Mouse (Mus musculus) C2C12 (cell line): Measurements from ENCODE around the gene Crip2. TPM values are rescaled to one million over a fixed set of nuclear protein-coding genes. Genes with fewer than 3 reads are reported as not detected.

Experiments
- H3K27me3 ChIP-seq: one replicate; pipeline ENCODE4 v1.6.1; 2011; ENCODE audit not compliant: control insufficient read depth, insufficient read depth, insufficient read length
- H3K36me3 ChIP-seq: one replicate; pipeline ENCODE4 v1.6.1; 2011; ENCODE audit not compliant: control insufficient read depth, insufficient read depth
- H3K4me3 ChIP-seq: one replicate; pipeline ENCODE4 v1.5.1; 2011; ENCODE audit warnings: mild to moderate bottlenecking, control low read depth; ENCODE audit not compliant: poor library complexity, insufficient read depth, severe bottlenecking
- H3K79me2 ChIP-seq: one replicate; pipeline ENCODE4 v1.6.1; 2011; ENCODE audit not compliant: control insufficient read depth, insufficient read depth
- H3K79me3 ChIP-seq: one replicate; pipeline ENCODE4 v1.6.1; 2011; ENCODE audit warnings: low read depth, control low read depth
- H3ac ChIP-seq: one replicate; pipeline ENCODE3; 2011; ENCODE audit warnings: low read depth; ENCODE audit not compliant: control insufficient read depth, insufficient read length
- CEBPB ChIP-seq: IDR thresholded peaks from one replicate; pipeline ENCODE4 v1.6.1; 2011; ENCODE audit warnings: low read depth, mild to moderate bottlenecking, control low read depth, moderate library complexity
- CTCF ChIP-seq: IDR thresholded peaks from one replicate; pipeline ENCODE4 v1.5.1; 2011; ENCODE audit not compliant: control insufficient read depth, insufficient read depth, insufficient read length
- FOSL1 ChIP-seq: IDR thresholded peaks from one replicate; pipeline ENCODE4 v1.8.0; 2011; ENCODE audit warnings: mild to moderate bottlenecking, low read length; ENCODE audit not compliant: poor library complexity, insufficient read depth, severe bottlenecking
- MAX ChIP-seq: IDR thresholded peaks from one replicate; pipeline ENCODE4 v1.6.1; 2011; ENCODE audit warnings: mild to moderate bottlenecking, control low read depth
- MYOD1 ChIP-seq: IDR thresholded peaks from one replicate; pipeline ENCODE4 v1.6.1; 2011; ENCODE audit warnings: low read depth; ENCODE audit not compliant: control insufficient read depth, insufficient read length
- MYOG ChIP-seq: IDR thresholded peaks from one replicate; pipeline ENCODE4 v1.6.1; 2011; ENCODE audit not compliant: control insufficient read depth, insufficient read length; ENCODE audit errors: extremely low read depth
- USF1 ChIP-seq: IDR thresholded peaks from one replicate; pipeline ENCODE4 v1.6.1; 2011; ENCODE audit warnings: low read depth, mild to moderate bottlenecking, control low read depth, moderate library complexity
- polyA plus RNA-seq: library from polyadenylated mRNA; unstranded; fragments of >200 nt; fragmentation: generic; extraction: Trizol; gene quantifications from one replicate; pipeline ENCODE4 v1.2.1, GENCODE M21; 2012; ENCODE audit warnings: missing spikeins

The Crip2 gene
- polyA plus RNA-seq, 1 experiment: 775 TPM

DNA sequence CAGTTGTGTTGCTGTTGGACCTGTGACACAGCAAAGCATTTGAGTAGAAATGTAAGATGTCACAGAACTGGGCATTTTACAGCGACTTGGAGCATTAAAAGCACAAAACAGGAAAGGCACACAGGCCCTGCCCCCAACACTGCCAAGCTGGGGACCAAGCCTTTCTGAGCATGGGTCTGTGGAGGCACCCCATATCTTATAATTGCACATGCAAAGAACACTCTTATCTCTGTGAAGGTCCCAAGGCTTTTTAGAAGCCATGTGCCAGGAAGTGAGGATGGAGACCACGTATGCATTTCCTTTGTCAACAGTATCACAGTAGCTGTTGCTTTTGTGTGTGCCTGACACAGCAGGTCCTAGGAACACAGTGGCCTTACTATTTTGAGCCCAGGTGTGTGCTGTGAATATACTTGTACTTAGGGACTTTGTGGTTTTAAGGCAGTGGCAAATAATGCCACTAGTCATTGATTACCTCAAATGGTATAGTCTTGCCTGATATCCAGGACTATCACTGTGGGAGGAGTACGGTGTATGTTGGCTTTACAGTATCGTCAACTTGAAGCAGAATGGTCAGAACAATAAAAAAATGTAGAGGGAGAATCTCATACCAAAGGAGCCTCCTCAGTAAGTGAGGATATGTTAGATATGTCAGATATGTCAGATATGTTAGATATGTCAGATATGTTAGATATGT is 32.5 kb upstream of the Crip2 start:
- Histone ChIP-seq H3K4me3 (no peak overlapping the region), H3K79me2 (peaks cover 87% of the 10 kb centered on the region), H3K27me3 (no peaks in the 10 kb centered on the region), H3ac (no peak overlapping the region), H3K79me3 (peaks cover 78% of the 10 kb centered on the region), H3K36me3 (peaks cover 28% of the 10 kb centered on the region)
- TF ChIP-seq MYOG (no peak), CTCF (no peak), MYOD1 (no peak), CEBPB (no peak), FOSL1 (no peak), MAX (no peak), USF1 (no peak)

GRCm38 (mm10) chr12:113108528-113109283 is 31.3 kb upstream of the Crip2 start:
- TF ChIP-seq USF1 (no peak), MAX (no peak), MYOD1 (no peak), CTCF (no peak)
- H3K79me2 ChIP-seq: peaks cover 87% of the 10 kb centered on the region
- no peak overlapping the region for H3ac ChIP-seq
- H3K27me3 ChIP-seq: no peaks in the 10 kb centered on the region
- H3K36me3 ChIP-seq: peaks cover 40% of the 10 kb centered on the region
- H3K79me3 ChIP-seq: peaks cover 68% of the 10 kb centered on the region
- H3K4me3 ChIP-seq: no peak overlapping the region

- Histone ChIP-seq H3K79me3 (peaks cover 60% of the 10 kb centered on the region), H3K36me3 (peaks cover 50% of the 10 kb centered on the region), H3K27me3 (no peaks in the 10 kb centered on the region), H3ac (no peak overlapping the region), H3K4me3 (no peak overlapping the region), H3K79me2 (peaks cover 77% of the 10 kb centered on the region)
- TF ChIP-seq USF1 (no peak), FOSL1 (no peak), CEBPB (no peak), MAX (no peak), CTCF (no peak)
Observed at GRCm38 (mm10) chr12:113109801-113110200, 30.2 kb upstream of the Crip2 start.

DNA sequence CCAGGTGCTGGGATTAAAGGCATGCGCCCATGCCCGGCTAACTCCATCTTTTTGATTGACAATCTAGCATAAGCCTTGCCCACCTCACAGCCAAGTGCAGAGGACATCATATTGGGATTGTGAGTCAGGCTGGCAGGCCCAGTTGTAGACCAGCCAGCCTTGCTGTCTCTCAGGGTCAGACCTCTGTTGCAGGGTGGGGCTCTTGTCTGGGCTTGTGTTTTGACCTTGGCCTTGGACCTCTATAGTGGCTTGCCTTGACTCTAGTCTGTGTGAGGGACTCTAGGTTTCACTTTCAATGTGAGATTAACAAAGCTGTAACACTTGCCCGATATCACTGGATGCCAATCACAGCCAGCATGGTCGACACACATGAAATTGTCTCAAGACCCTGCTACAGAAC is 25.9 kb upstream of the Crip2 start:
- no peak overlapping the region for H3ac ChIP-seq
- peaks cover 22% of the 10 kb centered on the region for H3K79me3 ChIP-seq
- no peak for TF ChIP-seq FOSL1
- TF ChIP-seq USF1: no peak
- TF ChIP-seq MAX: no peak
- TF ChIP-seq CEBPB: no peak
- no peak for TF ChIP-seq MYOD1
- TF ChIP-seq CTCF: no peak
- no peak for TF ChIP-seq MYOG
- peaks cover 63% of the 10 kb centered on the region for H3K36me3 ChIP-seq
- no peak overlapping the region for H3K4me3 ChIP-seq
- peaks cover 35% of the 10 kb centered on the region for H3K79me2 ChIP-seq
- no peaks in the 10 kb centered on the region for H3K27me3 ChIP-seq

- H3K4me3 ChIP-seq: no peak overlapping the region
- no peaks in the 10 kb centered on the region for H3K27me3 ChIP-seq
- H3ac ChIP-seq: no peak overlapping the region
- peaks cover 65% of the 10 kb centered on the region for H3K36me3 ChIP-seq
- no peak for TF ChIP-seq FOSL1
- TF ChIP-seq USF1: no peak
- no peak for TF ChIP-seq CTCF
- TF ChIP-seq MYOD1: no peak
- TF ChIP-seq MAX: no peak
- TF ChIP-seq MYOG: no peak
- no peak for TF ChIP-seq CEBPB
- H3K79me2 ChIP-seq: peaks cover 32% of the 10 kb centered on the region
- H3K79me3 ChIP-seq: peaks cover 17% of the 10 kb centered on the region
Observed at GRCm38 (mm10) chr12:113114856-113115538, 25.0 kb upstream of the Crip2 start.
